Mouse (Mus musculus) cerebellum, postnatal 4 days (tissue): Measurements from ENCODE around the gene Cebpz.

Source experiments
- DNase-seq, 2 experiments: peaks; one replicate each; pipeline ENCODE4 v3.0.0; 2022; ENCODE audit warnings: low spot score in 2 of 2, mixed read lengths in 1 of 2

Cebpz gene

GRCm38 (mm10) chr17:78903158-78903557 lies 33.7 kb downstream of the Cebpz start:
- DNase-seq: no peak

- peak in 1 of 2 experiments; percentile 29 for DNase-seq
Observed at GRCm38 (mm10) chr17:78895394-78895793, 41.5 kb downstream of the Cebpz start.

- DNase-seq: no peak
Observed at GRCm38 (mm10) chr17:78894991-78895390, 41.9 kb downstream of the Cebpz start.

- DNase-seq: no peak
Observed at GRCm38 (mm10) chr17:78891020-78891419, 45.8 kb downstream of the Cebpz start.

GRCm38 (mm10) chr17:78889184-78889583 lies 47.7 kb downstream of the Cebpz start:
- DNase-seq: peak; percentile 35 to 84

- no peak for DNase-seq
Observed at GRCm38 (mm10) chr17:78888554-78888953, 48.3 kb downstream of the Cebpz start.

GRCm38 (mm10) chr17:78885286-78886065 lies 51.4 kb downstream of the Cebpz start:
- DNase-seq: no peak

GRCm38 (mm10) chr17:78883291-78883690 lies 53.6 kb downstream of the Cebpz start:
- no peak for DNase-seq

- peak; percentile 44 to 62 for DNase-seq
Observed at GRCm38 (mm10) chr17:78882401-78883112, 54.3 kb downstream of the Cebpz start, which contains the start of gene Eif2ak2. Gene Eif2ak2 (minus strand): TSS chr17:78882573.

GRCm38 (mm10) chr17:78881878-78882304 lies 55.0 kb downstream of the Cebpz start:
- DNase-seq: no peak

- no peak for DNase-seq
Observed at GRCm38 (mm10) chr17:78873886-78874285, 63.0 kb downstream of the Cebpz start.
